Comparison of ENCODE assay signal across 11 mouse cellular contexts in the genomic region with DNA sequence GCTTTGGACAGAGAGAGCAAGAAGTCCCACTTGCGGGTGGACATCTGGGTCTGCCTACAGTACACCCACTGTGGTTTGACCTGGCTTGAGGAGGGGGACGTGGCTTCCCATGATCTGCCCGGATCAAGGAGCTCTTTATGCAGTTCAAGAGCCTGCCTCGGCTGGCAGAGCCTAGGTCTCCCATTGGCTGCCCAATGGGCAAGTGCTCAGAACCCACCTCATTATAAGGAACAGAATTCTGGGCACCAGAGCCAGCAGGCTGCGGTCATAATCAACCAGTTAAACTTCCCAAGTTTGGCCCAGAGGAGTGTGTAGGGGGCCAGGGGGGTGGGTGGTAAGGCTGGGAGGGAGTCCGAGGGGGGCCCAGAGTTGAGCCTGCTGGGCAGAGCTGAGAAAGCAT. TPM values are rescaled to one million over a fixed set of nuclear protein-coding genes. Genes with fewer than 3 reads are reported as not detected.
DNase-seq lines count a peak whose midpoint lies in the region; ATAC-seq and TF ChIP-seq lines count a peak whose summit lies in the region.
"Had no signal": no experiment of that assay in that cellular context is flagged by ENCODE, and none has a peak within 500 bp of the region (broad histone marks: within the 10 kb centered on the region; RNA-seq: fewer than 3 reads in every experiment).

No protein-coding gene starts in this region.

- H3K27me3 ChIP-seq in heart, embryonic 13.5 days (replicated peaks): no peaks in the 10 kb centered on the region
- no peaks in the 10 kb centered on the region for H3K27me3 ChIP-seq in midbrain, embryonic 13.5 days
- H3K27me3 ChIP-seq in midbrain, embryonic 10.5 days (ENCODE audit: low read depth, poor library complexity, severe bottlenecking): no peaks in the 10 kb centered on the region
- no peaks in the 10 kb centered on the region for H3K27me3 ChIP-seq in hindbrain, postnatal 0 days (ENCODE audit: insufficient read depth, low read length)
- H3K27me3 ChIP-seq in midbrain, postnatal 0 days (ENCODE audit: insufficient read depth, low read length): no peaks in the 10 kb centered on the region

- intact Hi-C loops in heart, postnatal 25 days (cut with DNase I): no loop called here

- 71% methylated on average over 6 of the region's 6 CpGs for WGBS in heart, embryonic 13.5 days
- WGBS in midbrain, embryonic 13.5 days: 61% methylated on average over 6 of the region's 6 CpGs
- 64% methylated on average over 6 of the region's 6 CpGs for WGBS in midbrain, embryonic 10.5 days
- WGBS in hindbrain, postnatal 0 days: 45% methylated on average over 6 of the region's 6 CpGs
- 59% methylated on average over 6 of the region's 6 CpGs for WGBS in midbrain, postnatal 0 days

- no peak overlapping the region for H3K4me3 ChIP-seq in heart, embryonic 13.5 days
- H3K4me3 ChIP-seq in midbrain, embryonic 13.5 days (replicated peaks): no peak overlapping the region
- H3K4me3 ChIP-seq in midbrain, embryonic 10.5 days: no peak overlapping the region
- no peak overlapping the region for H3K4me3 ChIP-seq in hindbrain, postnatal 0 days (ENCODE audit: low read length)
- no peak overlapping the region for H3K4me3 ChIP-seq in midbrain, postnatal 0 days (ENCODE audit: low read depth, low read length)

- no peak for TF ChIP-seq CTCF in hindbrain, postnatal 0 days (IDR thresholded peaks at IDR 0.05; ENCODE audit: low read depth)
- no peak for TF ChIP-seq CTCF in midbrain, postnatal 0 days (IDR thresholded peaks at IDR 0.05)

- no peaks in the 10 kb centered on the region for H3K36me3 ChIP-seq in heart, embryonic 13.5 days
- peaks cover 15% of the 10 kb centered on the region; the same call in 1 of the 2 replicates for H3K36me3 ChIP-seq in midbrain, embryonic 13.5 days
- H3K36me3 ChIP-seq in midbrain, embryonic 10.5 days: 0 out of 2 replicates have a peak, but pooled peaks cover 6% of the 10 kb centered on the region
- no peaks in the 10 kb centered on the region for H3K36me3 ChIP-seq in hindbrain, postnatal 0 days (ENCODE audit: insufficient read depth, low read length)
- H3K36me3 ChIP-seq in midbrain, postnatal 0 days (ENCODE audit: insufficient read depth, low read length): peaks cover 10% of the 10 kb centered on the region; the same call in 1 of the 2 replicates

- ATAC-seq in heart, embryonic 13.5 days (ENCODE audit: extremely low read depth, insufficient number of reproducible peaks, low FRiP score, low TSS enrichment): no peak
- no peak for ATAC-seq in midbrain, embryonic 13.5 days
- ATAC-seq in hindbrain, postnatal 0 days: peak; percentile 77
- ATAC-seq in midbrain, postnatal 0 days (ENCODE audit: low FRiP score): peak; percentile 54
- ATAC-seq: activated CD4-positive, CD25-positive, alpha-beta regulatory T cell, adult 4 months had no signal

- no peak overlapping the region for H3K4me2 ChIP-seq in heart, embryonic 13.5 days
- no peak overlapping the region for H3K4me2 ChIP-seq in midbrain, embryonic 13.5 days (replicated peaks)
- no peak overlapping the region for H3K4me2 ChIP-seq in hindbrain, postnatal 0 days (ENCODE audit: low read depth, low read length)
- no peak overlapping the region for H3K4me2 ChIP-seq in midbrain, postnatal 0 days (ENCODE audit: low read depth, low read length, poor library complexity, severe bottlenecking)

- H3K27ac ChIP-seq in heart, embryonic 13.5 days (replicated peaks): 0 out of 2 replicates have a peak overlapping the region, but pooled peaks have one; percentile 94
- H3K27ac ChIP-seq in midbrain, embryonic 13.5 days: peak overlapping the region; percentile 35; the same call in 1 of the 2 replicates
- H3K27ac ChIP-seq in midbrain, embryonic 10.5 days (replicated peaks): no peak overlapping the region
- H3K27ac ChIP-seq in hindbrain, postnatal 0 days: peak overlapping the region; percentile 73
- H3K27ac ChIP-seq in midbrain, postnatal 0 days (ENCODE audit: low read depth, low read length): 0 out of 2 replicates have a peak overlapping the region, but pooled peaks have one; percentile 57

- H3K9me3 ChIP-seq in heart, embryonic 13.5 days: no peaks in the 10 kb centered on the region
- H3K9me3 ChIP-seq in midbrain, embryonic 13.5 days: no peaks in the 10 kb centered on the region
- H3K9me3 ChIP-seq in midbrain, embryonic 10.5 days (replicated peaks): no peaks in the 10 kb centered on the region
- H3K9me3 ChIP-seq in hindbrain, postnatal 0 days (ENCODE audit: low read length): no peaks in the 10 kb centered on the region
- no peaks in the 10 kb centered on the region for H3K9me3 ChIP-seq in midbrain, postnatal 0 days (ENCODE audit: low read length)

- peak overlapping the region; percentile 28; the same call in 1 of the 2 replicates for H3K9ac ChIP-seq in heart, embryonic 13.5 days
- H3K9ac ChIP-seq in midbrain, embryonic 13.5 days (replicated peaks): 0 out of 2 replicates have a peak overlapping the region, but pooled peaks have one; percentile 23
- no peak overlapping the region for H3K9ac ChIP-seq in hindbrain, postnatal 0 days (replicated peaks; ENCODE audit: low read length)
- no peak overlapping the region for H3K9ac ChIP-seq in midbrain, postnatal 0 days (replicated peaks; ENCODE audit: low read length, poor library complexity, severe bottlenecking)

- DNase-seq in heart, postnatal 25 days (ENCODE audit: low spot score): no peak
- no peak for DNase-seq in midbrain, embryonic 10.5 days (ENCODE audit: low spot score)
- DNase-seq in hindbrain, postnatal 0 days (ENCODE audit: low spot score): peak; percentile 61
- DNase-seq in midbrain, postnatal 0 days (ENCODE audit: low spot score): peak; percentile 69
- no peak for DNase-seq in gastrocnemius, adult 8-10 months (ENCODE audit: low spot score in 2 of 2)
- DNase-seq: cerebellum, adult 8-10 months; heart, postnatal 4 days; lung, postnatal 36 days had no signal

- H3K4me1 ChIP-seq in heart, embryonic 13.5 days: peaks cover 63% of the 10 kb centered on the region
- peaks cover 38% of the 10 kb centered on the region for H3K4me1 ChIP-seq in midbrain, embryonic 13.5 days (replicated peaks)
- H3K4me1 ChIP-seq in midbrain, embryonic 10.5 days: peaks cover 58% of the 10 kb centered on the region
- peaks cover 21% of the 10 kb centered on the region for H3K4me1 ChIP-seq in hindbrain, postnatal 0 days (ENCODE audit: insufficient read depth, low read length)
- peaks cover 9% of the 10 kb centered on the region for H3K4me1 ChIP-seq in midbrain, postnatal 0 days (ENCODE audit: insufficient read depth, low read length)

RNA-seq across cellular contexts. Expression of gene Arrb1, which starts 9.0 kb away (rescaled TPM):
- polyA plus RNA-seq in heart, embryonic 13.5 days (2015; fragmentation: Nextera tagmentation; extraction: Ambion mirVana): 6.8 and 8.4 TPM in 2 replicates
- 10 to 100 TPM; 17.2 to 26.4 TPM for total RNA-seq in heart, postnatal 25 days (2021)
- 14.0 and 14.8 TPM in 2 replicates for polyA plus RNA-seq in midbrain, embryonic 13.5 days (2015; fragmentation: Nextera tagmentation; extraction: Ambion mirVana)
- 9.8 and 10.1 TPM in 2 replicates for polyA plus RNA-seq in midbrain, embryonic 10.5 days (2016; fragmentation: Nextera tagmentation; extraction: Ambion mirVana)
- total RNA-seq in hindbrain, postnatal 0 days (2014; rRNA removed): 106 and 113 TPM in 2 replicates
- 13.5 and 13.7 TPM in 2 replicates for polyA plus RNA-seq in hindbrain, postnatal 0 days (2015; fragmentation: Nextera tagmentation; extraction: Ambion mirVana)
- 118 and 163 TPM in 2 replicates for total RNA-seq in midbrain, postnatal 0 days (2014; rRNA removed)
- polyA plus RNA-seq in midbrain, postnatal 0 days (2015; fragmentation: Nextera tagmentation; extraction: Ambion mirVana): 14.2 and 15.0 TPM in 2 replicates
- total RNA-seq in gastrocnemius, adult 8-10 months (2022): 10 to 100 TPM; 11.9 to 14.3 (median 12.7) TPM

Comparison
In these comparisons a context has a peak if more than half of its experiments do, and no peak if none do; other contexts are left out.
1. ATAC-seq: peak in hindbrain, postnatal 0 days (single experiment) and midbrain, postnatal 0 days (single experiment); none in heart, embryonic 13.5 days (single experiment) and midbrain, embryonic 13.5 days (single experiment).
2. H3K9ac ChIP-seq: peak in heart, embryonic 13.5 days (single experiment) and midbrain, embryonic 13.5 days (single experiment); none in hindbrain, postnatal 0 days (single experiment) and midbrain, postnatal 0 days (single experiment).
3. DNase-seq: peak in hindbrain, postnatal 0 days (single experiment) and midbrain, postnatal 0 days (single experiment); none in heart, postnatal 25 days (single experiment), midbrain, embryonic 10.5 days (single experiment) and gastrocnemius, adult 8-10 months (0 of 2).